Mouse (Mus musculus) cerebellum, adult 9-11 months (tissue): ENCODE data around the gene Metap1d.

Source experiments
- DNase-seq: peaks from one replicate; pipeline ENCODE4 v3.0.0; 2022

Metap1d gene

GRCm38 (mm10) chr2:71545882-71546639, 93.0 kb downstream of the Metap1d start:
- DNase-seq = no peak

- no peak for DNase-seq
Measured at GRCm38 (mm10) chr2:71546640-71547071, 93.6 kb downstream of the Metap1d start, which contains the start of gene Dlx2. Gene Dlx2, minus strand, starts transcription at chr2:71546754.

- peak; percentile 28 for DNase-seq
Measured at GRCm38 (mm10) chr2:71547829-71548228, 94.8 kb downstream of the Metap1d start.

GRCm38 (mm10) chr2:71550330-71550729, 97.3 kb downstream of the Metap1d start:
- no peak for DNase-seq

- no peak for DNase-seq
Measured at GRCm38 (mm10) chr2:71551704-71552103, 98.6 kb downstream of the Metap1d start.

- DNase-seq = no peak
Measured at GRCm38 (mm10) chr2:71556071-71556470, 103.0 kb downstream of the Metap1d start.

GRCm38 (mm10) chr2:71566466-71566865, 113.4 kb downstream of the Metap1d start:
- DNase-seq = no peak

GRCm38 (mm10) chr2:71573736-71574135, 120.7 kb downstream of the Metap1d start:
- DNase-seq = no peak
